Mouse (Mus musculus): Measurements from ENCODE around the gene Dnajc10. TPM values are rescaled to one million over a fixed set of nuclear protein-coding genes. Genes with fewer than 3 reads are reported as not detected.

Dnajc10 gene
- total RNA-seq (2014; rRNA removed), result 65.8 and 82.3 TPM in 2 replicates
- polyA plus RNA-seq (2015; fragmentation: Nextera tagmentation; extraction: Ambion mirVana), result 59.4 and 65.8 TPM in 2 replicates

DNA sequence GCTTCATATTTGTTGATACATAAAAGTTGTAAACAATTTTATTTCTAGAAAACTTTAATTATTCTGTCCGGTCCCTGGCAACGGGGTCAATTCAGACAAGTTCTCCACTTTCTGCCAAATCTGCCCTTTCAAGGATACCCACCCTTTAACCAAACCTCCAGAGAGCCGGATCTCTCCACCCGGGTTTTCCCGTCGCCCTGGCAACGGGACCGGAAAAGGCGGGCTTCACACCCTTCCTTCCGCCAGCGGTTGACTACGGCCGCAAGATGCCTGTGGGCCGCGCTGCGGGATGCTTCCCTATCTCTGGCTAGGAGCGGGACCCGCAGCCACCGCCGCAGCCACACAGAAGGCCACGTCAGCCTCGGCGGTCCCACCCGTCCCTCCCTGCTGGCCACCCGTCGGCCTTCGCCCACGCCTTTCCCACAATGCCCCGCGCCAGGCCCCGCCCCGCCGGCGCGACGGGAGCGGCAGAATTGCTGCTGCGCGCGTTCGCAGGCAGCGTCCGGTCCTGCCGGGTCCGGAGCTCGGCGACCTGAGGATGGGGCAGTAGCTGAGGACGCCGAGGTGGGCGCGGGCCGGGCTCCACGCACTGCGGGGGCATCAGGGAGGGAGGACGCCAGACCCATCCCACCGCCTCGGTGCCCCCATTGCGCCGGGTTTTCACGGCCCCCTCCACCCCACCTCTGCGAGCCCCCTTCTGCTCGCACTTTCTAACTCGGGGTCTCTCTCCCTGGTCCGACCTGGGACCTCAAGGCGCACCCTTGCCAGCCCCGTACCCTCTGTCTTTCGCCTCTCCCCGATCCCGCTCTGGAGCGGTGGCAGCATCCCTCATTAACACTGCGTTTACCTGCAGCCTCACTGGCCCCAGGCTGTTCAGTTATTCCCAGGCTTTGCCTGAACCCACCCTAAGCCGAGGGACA is at the start of gene Dnajc10:
TSS of gene Dnajc10 (plus strand) at position 225 of the 920 bp plus-strand sequence.
- peak within 1 kb of the TSS; percentile 94 for H3K27ac ChIP-seq (ENCODE audit: low read depth, low read length)
- peaks cover 3% of the 10 kb centered on the region; the same call in 1 of the 2 replicates for H3K4me1 ChIP-seq (ENCODE audit: insufficient read depth, low read length)
- H3K36me3 ChIP-seq (ENCODE audit: insufficient read depth, low read length), result no peaks in the 10 kb centered on the region
- WGBS, result under 1% methylated on average over 71 of the region's 72 CpGs
- peak within 1 kb of the TSS; percentile 70 for H3K4me2 ChIP-seq (ENCODE audit: low read depth, low read length, poor library complexity, severe bottlenecking)
- H3K27me3 ChIP-seq (ENCODE audit: insufficient read depth, low read length), result no peaks in the 10 kb centered on the region
- no peaks in the 10 kb centered on the region for H3K9me3 ChIP-seq (ENCODE audit: low read length)
- peak; percentile 93 for ATAC-seq (ENCODE audit: low FRiP score)
- H3K9ac ChIP-seq (replicated peaks; ENCODE audit: low read length, poor library complexity, severe bottlenecking), result peak within 1 kb of the TSS; percentile 90
- DNase-seq (ENCODE audit: low spot score), result peak; percentile 92
- peak within 1 kb of the TSS; percentile 86 for H3K4me3 ChIP-seq (ENCODE audit: low read depth, low read length)
- TF ChIP-seq CTCF (IDR thresholded peaks at IDR 0.05), result 0 out of 2 replicates have a peak, but pooled peaks have one; percentile 9

GRCm38 (mm10) chr2:80266894-80267293 is 48.4 kb upstream of the Dnajc10 start:
- H3K36me3 ChIP-seq (ENCODE audit: insufficient read depth, low read length), result no peaks in the 10 kb centered on the region
- no peak for ATAC-seq (ENCODE audit: low FRiP score)
- TF ChIP-seq CTCF (IDR thresholded peaks at IDR 0.05), result peak; percentile 95
- no peak overlapping the region for H3K27ac ChIP-seq (ENCODE audit: low read depth, low read length)
- peak; percentile 80 for DNase-seq (ENCODE audit: low spot score)
- no peak overlapping the region for H3K9ac ChIP-seq (replicated peaks; ENCODE audit: low read length, poor library complexity, severe bottlenecking)
- H3K27me3 ChIP-seq (ENCODE audit: insufficient read depth, low read length), result no peaks in the 10 kb centered on the region
- no peaks in the 10 kb centered on the region for H3K9me3 ChIP-seq (ENCODE audit: low read length)
- H3K4me3 ChIP-seq (ENCODE audit: low read depth, low read length), result no peak overlapping the region
- 14% methylated on average over 11 of the region's 11 CpGs for WGBS
- no peaks in the 10 kb centered on the region for H3K4me1 ChIP-seq (ENCODE audit: insufficient read depth, low read length)
- peak overlapping the region; percentile 32; the same call in 1 of the 2 replicates for H3K4me2 ChIP-seq (ENCODE audit: low read depth, low read length, poor library complexity, severe bottlenecking)

DNA sequence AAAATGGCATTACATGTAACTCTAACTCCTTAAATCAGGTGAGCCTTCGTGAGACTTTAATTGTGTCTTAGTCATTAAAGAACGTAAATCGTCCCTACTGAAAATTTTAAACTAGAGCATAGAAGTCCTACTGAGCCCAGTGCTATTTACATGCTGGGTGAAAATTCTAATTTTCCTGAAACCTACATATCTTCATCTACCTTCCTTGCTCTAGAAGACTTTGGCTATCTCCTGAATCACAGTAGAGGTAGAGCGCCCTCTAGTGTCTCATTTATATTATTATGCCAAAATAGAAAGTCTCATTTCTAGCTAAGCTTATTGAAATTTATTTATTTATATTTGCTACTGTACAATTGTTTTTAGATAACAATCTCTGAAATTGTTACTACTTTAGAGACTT is 47.2 kb upstream of the Dnajc10 start:
- TF ChIP-seq CTCF (IDR thresholded peaks at IDR 0.05), result peak; percentile 86
- no peaks in the 10 kb centered on the region for H3K4me1 ChIP-seq (ENCODE audit: insufficient read depth, low read length)
- 49% methylated on average over 4 of the region's 4 CpGs for WGBS
- H3K27me3 ChIP-seq (ENCODE audit: insufficient read depth, low read length), result no peaks in the 10 kb centered on the region
- no peak overlapping the region for H3K9ac ChIP-seq (replicated peaks; ENCODE audit: low read length, poor library complexity, severe bottlenecking)
- no peaks in the 10 kb centered on the region for H3K9me3 ChIP-seq (ENCODE audit: low read length)
- no peak overlapping the region for H3K4me2 ChIP-seq (ENCODE audit: low read depth, low read length, poor library complexity, severe bottlenecking)
- no peak overlapping the region for H3K4me3 ChIP-seq (ENCODE audit: low read depth, low read length)
- DNase-seq (ENCODE audit: low spot score) (peak; percentile 83), ATAC-seq (ENCODE audit: low FRiP score) (no peak)
- H3K27ac ChIP-seq (ENCODE audit: low read depth, low read length), result no peak overlapping the region
- H3K36me3 ChIP-seq (ENCODE audit: insufficient read depth, low read length), result no peaks in the 10 kb centered on the region

DNA sequence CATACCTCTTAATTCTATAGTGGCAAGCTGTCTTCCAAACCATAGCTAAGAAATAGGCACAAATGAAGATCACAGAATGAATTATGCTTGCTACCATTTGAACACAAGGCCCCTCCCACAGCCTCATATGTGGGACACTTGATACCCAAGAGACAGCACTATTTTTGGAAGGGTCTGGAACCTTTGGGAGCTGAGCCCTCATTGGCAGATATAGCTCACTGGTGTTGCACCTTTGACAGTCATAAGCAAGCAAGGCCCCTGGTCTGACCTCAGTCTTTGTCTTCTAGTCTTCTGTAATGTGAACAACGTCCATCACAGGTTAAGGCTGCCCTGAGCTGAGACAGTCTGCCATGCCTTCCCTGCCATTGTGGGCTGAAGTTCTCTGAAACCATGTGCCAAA is 43.8 kb upstream of the Dnajc10 start:
- TF ChIP-seq CTCF (IDR thresholded peaks at IDR 0.05), result no peak
- H3K4me3 ChIP-seq (ENCODE audit: low read depth, low read length), result no peak overlapping the region
- WGBS, result 77% methylated on average over 1 of the region's 1 CpGs
- H3K36me3 ChIP-seq (ENCODE audit: insufficient read depth, low read length), result no peaks in the 10 kb centered on the region
- no peak for DNase-seq (ENCODE audit: low spot score)
- H3K4me2 ChIP-seq (ENCODE audit: low read depth, low read length, poor library complexity, severe bottlenecking), result no peak overlapping the region
- no peak overlapping the region for H3K9ac ChIP-seq (replicated peaks; ENCODE audit: low read length, poor library complexity, severe bottlenecking)
- H3K27me3 ChIP-seq (ENCODE audit: insufficient read depth, low read length), result no peaks in the 10 kb centered on the region
- H3K4me1 ChIP-seq (ENCODE audit: insufficient read depth, low read length), result no peaks in the 10 kb centered on the region
- H3K27ac ChIP-seq (ENCODE audit: low read depth, low read length), result no peak overlapping the region
- no peak for ATAC-seq (ENCODE audit: low FRiP score)
- H3K9me3 ChIP-seq (ENCODE audit: low read length), result no peaks in the 10 kb centered on the region

GRCm38 (mm10) chr2:80273038-80273437 is 42.2 kb upstream of the Dnajc10 start:
- no peak overlapping the region for H3K4me3 ChIP-seq (ENCODE audit: low read depth, low read length)
- no peak for TF ChIP-seq CTCF (IDR thresholded peaks at IDR 0.05)
- H3K4me2 ChIP-seq (ENCODE audit: low read depth, low read length, poor library complexity, severe bottlenecking), result no peak overlapping the region
- ATAC-seq (ENCODE audit: low FRiP score) (no peak), DNase-seq (ENCODE audit: low spot score) (no peak)
- no peak overlapping the region for H3K9ac ChIP-seq (replicated peaks; ENCODE audit: low read length, poor library complexity, severe bottlenecking)
- H3K4me1 ChIP-seq (ENCODE audit: insufficient read depth, low read length), result no peaks in the 10 kb centered on the region
- H3K36me3 ChIP-seq (ENCODE audit: insufficient read depth, low read length), result no peaks in the 10 kb centered on the region
- WGBS, result 94% methylated on average over 3 of the region's 3 CpGs
- H3K9me3 ChIP-seq (ENCODE audit: low read length), result no peaks in the 10 kb centered on the region
- no peak overlapping the region for H3K27ac ChIP-seq (ENCODE audit: low read depth, low read length)
- no peaks in the 10 kb centered on the region for H3K27me3 ChIP-seq (ENCODE audit: insufficient read depth, low read length)

DNA sequence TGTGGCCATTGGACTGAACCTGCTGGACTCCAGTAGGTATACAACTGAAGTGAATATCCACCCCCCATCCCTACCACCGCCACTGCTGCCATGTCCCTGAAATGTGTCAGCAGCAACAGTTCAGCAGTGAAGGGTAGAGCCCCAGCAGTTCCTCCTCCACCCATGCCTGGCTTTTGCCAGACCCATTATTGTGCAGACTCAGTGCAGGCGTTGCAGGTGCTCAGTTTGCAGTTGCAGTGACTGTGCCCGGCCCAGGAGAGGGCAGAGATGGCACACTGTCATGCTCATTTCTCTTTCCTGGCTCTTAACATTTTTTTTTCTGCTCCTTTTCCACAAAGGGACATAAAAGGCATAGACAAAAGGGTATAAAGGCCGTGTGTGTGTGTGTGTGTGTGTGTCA is 41.5 kb upstream of the Dnajc10 start:
- ATAC-seq (ENCODE audit: low FRiP score), result no peak
- no peak overlapping the region for H3K9ac ChIP-seq (replicated peaks; ENCODE audit: low read length, poor library complexity, severe bottlenecking)
- H3K4me3 ChIP-seq (ENCODE audit: low read depth, low read length), result no peak overlapping the region
- no peak for DNase-seq (ENCODE audit: low spot score)
- no peak overlapping the region for H3K27ac ChIP-seq (ENCODE audit: low read depth, low read length)
- H3K9me3 ChIP-seq (ENCODE audit: low read length), result no peaks in the 10 kb centered on the region
- H3K4me1 ChIP-seq (ENCODE audit: insufficient read depth, low read length), result no peaks in the 10 kb centered on the region
- no peaks in the 10 kb centered on the region for H3K36me3 ChIP-seq (ENCODE audit: insufficient read depth, low read length)
- WGBS, result 88% methylated on average over 4 of the region's 4 CpGs
- H3K27me3 ChIP-seq (ENCODE audit: insufficient read depth, low read length), result no peaks in the 10 kb centered on the region
- no peak overlapping the region for H3K4me2 ChIP-seq (ENCODE audit: low read depth, low read length, poor library complexity, severe bottlenecking)
- no peak for TF ChIP-seq CTCF (IDR thresholded peaks at IDR 0.05)

Measured in midbrain, postnatal 0 days (tissue).